ENCODE assay signal across 8 mouse cellular contexts in genomic region chr14:55121947-55122346, GRCm38 (mm10). TPM values are rescaled to one million over a fixed set of nuclear protein-coding genes. Genes with fewer than 3 reads are reported as not detected.
DNase-seq lines count a peak whose midpoint lies in the region; ATAC-seq and TF ChIP-seq lines count a peak whose summit lies in the region.

No protein-coding gene starts in this region.

- ATAC-seq in intestine, embryonic 15.5 days: peak; percentile 91
- ATAC-seq in liver, embryonic 14.5 days (ENCODE audit: insufficient read depth): no peak
- no peak; the same call in 1 of the 2 replicates for ATAC-seq in neural tube, embryonic 11.5 days (ENCODE audit: insufficient read depth, low FRiP score, low TSS enrichment)

- peak; percentile 60 for DNase-seq in A20 (ENCODE audit: low read depth, low spot score)
- peak; percentile 89 for DNase-seq in adipocyte (ENCODE audit: low spot score)
- peak; percentile 89 for DNase-seq in embryo, embryonic 11 days
- peak; percentile 33 for DNase-seq in gonadal fat pad, adult 2 months (ENCODE audit: low read depth)
- peak in 1 of 3 experiments; percentile 20 for DNase-seq in liver, embryonic 14.5 days (ENCODE audit: low read depth in 3 of 3, low spot score in 3 of 3)
- peak; percentile 81 for DNase-seq in neural tube, embryonic 11.5 days (ENCODE audit: low spot score)
- peak; percentile 45 for DNase-seq in yolk sac, embryonic 10.5 days (ENCODE audit: low spot score)

- H3K9ac ChIP-seq in intestine, embryonic 15.5 days: no peak overlapping the region
- no peak overlapping the region for H3K9ac ChIP-seq in liver, embryonic 14.5 days (replicated peaks)
- no peak overlapping the region for H3K9ac ChIP-seq in neural tube, embryonic 11.5 days (ENCODE audit: low read length)

- TF ChIP-seq EP300 in liver, embryonic 14.5 days (IDR thresholded peaks at IDR 0.05; ENCODE audit: low read depth): no peak

- 0 out of 2 replicates have a peak, but pooled peaks cover 2% of the 10 kb centered on the region for H3K4me1 ChIP-seq in intestine, embryonic 15.5 days (replicated peaks)
- H3K4me1 ChIP-seq in liver, embryonic 14.5 days (replicated peaks; ENCODE audit: control insufficient read depth in 2 of 2, insufficient read depth in 2 of 2, low read length in 1 of 2): no peaks in the 10 kb centered on the region; a peak in 1 of 4 replicates
- H3K4me1 ChIP-seq in neural tube, embryonic 11.5 days (ENCODE audit: control insufficient read depth, insufficient read depth, low read length): no peaks in the 10 kb centered on the region

- H3K27me3 ChIP-seq in intestine, embryonic 15.5 days (replicated peaks): peaks cover 7% of the 10 kb centered on the region; the same call in 1 of the 2 replicates
- H3K27me3 ChIP-seq in liver, embryonic 14.5 days (ENCODE audit: control insufficient read depth, insufficient read depth, low read length): peaks cover 7% of the 10 kb centered on the region
- H3K27me3 ChIP-seq in neural tube, embryonic 11.5 days (ENCODE audit: control insufficient read depth, insufficient read depth, low read length): peaks cover 2% of the 10 kb centered on the region; the same call in 1 of the 2 replicates

- WGBS in intestine, embryonic 15.5 days: 5% methylated on average over 5 of the region's 5 CpGs
- WGBS in liver, embryonic 14.5 days (ENCODE audit: insufficient replicate concordance): 6% methylated on average over 5 of the region's 5 CpGs
- WGBS in neural tube, embryonic 11.5 days: 10% methylated on average over 5 of the region's 5 CpGs

- no peaks in the 10 kb centered on the region for H3K9me3 ChIP-seq in intestine, embryonic 15.5 days
- no peaks in the 10 kb centered on the region for H3K9me3 ChIP-seq in liver, embryonic 14.5 days (ENCODE audit: control insufficient read depth, low read length)
- no peaks in the 10 kb centered on the region for H3K9me3 ChIP-seq in neural tube, embryonic 11.5 days (ENCODE audit: control insufficient read depth, low read length)

- no peaks in the 10 kb centered on the region for H3K36me3 ChIP-seq in intestine, embryonic 15.5 days
- H3K36me3 ChIP-seq in liver, embryonic 14.5 days (replicated peaks; ENCODE audit: control insufficient read depth, insufficient read depth, low read depth): no peaks in the 10 kb centered on the region
- no peaks in the 10 kb centered on the region for H3K36me3 ChIP-seq in neural tube, embryonic 11.5 days (ENCODE audit: control insufficient read depth, insufficient read depth, low read length)

- no peak overlapping the region for H3K27ac ChIP-seq in intestine, embryonic 15.5 days
- no peak overlapping the region for H3K27ac ChIP-seq in liver, embryonic 14.5 days
- no peak overlapping the region for H3K27ac ChIP-seq in neural tube, embryonic 11.5 days (ENCODE audit: low read depth, low read length)

- peak overlapping the region; percentile 12 for H3K4me2 ChIP-seq in intestine, embryonic 15.5 days (replicated peaks)
- H3K4me2 ChIP-seq in liver, embryonic 14.5 days (ENCODE audit: low read depth): no peak overlapping the region
- no peak overlapping the region for H3K4me2 ChIP-seq in neural tube, embryonic 11.5 days (ENCODE audit: low read depth)

- peak; percentile 74 for TF ChIP-seq CTCF in liver, embryonic 14.5 days (IDR thresholded peaks at IDR 0.05; ENCODE audit: low read depth)

- no peak overlapping the region for H3K4me3 ChIP-seq in intestine, embryonic 15.5 days (replicated peaks)
- no peak overlapping the region for H3K4me3 ChIP-seq in liver, embryonic 14.5 days (ENCODE audit: insufficient read depth in 1 of 2, low read depth in 2 of 2, low read length in 2 of 2)
- no peak overlapping the region for H3K4me3 ChIP-seq in neural tube, embryonic 11.5 days (ENCODE audit: low read depth, low read length)

RNA-seq across cellular contexts. Expression of gene Jph4, which starts 5.2 kb away (rescaled TPM):
- 0.41 and 0.45 TPM in 2 replicates for polyA plus RNA-seq in gonadal fat pad, adult 2 months (2012; rRNA removed)
- polyA plus RNA-seq in intestine, embryonic 15.5 days (2015; fragmentation: Nextera tagmentation; extraction: Ambion mirVana): 1.6 and 1.7 TPM in 2 replicates
- 0.04 and 0.15 TPM in 2 replicates for polyA plus RNA-seq in liver, embryonic 14.5 days (2012; rRNA removed)
- 0.04 TPM in 1 of 2 replicates, not detected in the other for polyA plus RNA-seq in liver, embryonic 14.5 days (2014; fragmentation: Nextera tagmentation; extraction: Ambion mirVana)
- polyA plus RNA-seq in neural tube, embryonic 11.5 days (2014; fragmentation: Nextera tagmentation; extraction: Ambion mirVana): 3.8 and 4.4 TPM in 2 replicates

RNA-seq across cellular contexts. Expression of gene Ap1g2, which starts 15.6 kb away (rescaled TPM):
- 19.2 and 26.4 TPM in 2 replicates for polyA plus RNA-seq in gonadal fat pad, adult 2 months (2012; rRNA removed)
- polyA plus RNA-seq in intestine, embryonic 15.5 days (2015; fragmentation: Nextera tagmentation; extraction: Ambion mirVana): 71.9 and 73.9 TPM in 2 replicates
- 12.7 and 13.4 TPM in 2 replicates for polyA plus RNA-seq in liver, embryonic 14.5 days (2012; rRNA removed)
- 18.6 and 21.2 TPM in 2 replicates for polyA plus RNA-seq in liver, embryonic 14.5 days (2014; fragmentation: Nextera tagmentation; extraction: Ambion mirVana)
- polyA plus RNA-seq in neural tube, embryonic 11.5 days (2014; fragmentation: Nextera tagmentation; extraction: Ambion mirVana): 6.8 and 7.3 TPM in 2 replicates

RNA-seq across cellular contexts. Expression of gene Thtpa, which starts 27.4 kb away (rescaled TPM):
- 9.6 and 13.0 TPM in 2 replicates for polyA plus RNA-seq in gonadal fat pad, adult 2 months (2012; rRNA removed)
- polyA plus RNA-seq in intestine, embryonic 15.5 days (2015; fragmentation: Nextera tagmentation; extraction: Ambion mirVana): 19.0 and 19.4 TPM in 2 replicates
- polyA plus RNA-seq in liver, embryonic 14.5 days (2012; rRNA removed): 2.0 and 2.6 TPM in 2 replicates
- polyA plus RNA-seq in liver, embryonic 14.5 days (2014; fragmentation: Nextera tagmentation; extraction: Ambion mirVana): 4.3 and 4.6 TPM in 2 replicates
- polyA plus RNA-seq in neural tube, embryonic 11.5 days (2014; fragmentation: Nextera tagmentation; extraction: Ambion mirVana): 22.4 and 23.7 TPM in 2 replicates

RNA-seq across cellular contexts. Expression of gene Zfhx2, which starts 29.8 kb away (rescaled TPM):
- polyA plus RNA-seq in gonadal fat pad, adult 2 months (2012; rRNA removed): 0.69 and 1.3 TPM in 2 replicates
- polyA plus RNA-seq in intestine, embryonic 15.5 days (2015; fragmentation: Nextera tagmentation; extraction: Ambion mirVana): 3.8 and 4.4 TPM in 2 replicates
- 0.26 and 0.29 TPM in 2 replicates for polyA plus RNA-seq in liver, embryonic 14.5 days (2012; rRNA removed)
- polyA plus RNA-seq in liver, embryonic 14.5 days (2014; fragmentation: Nextera tagmentation; extraction: Ambion mirVana): 0.61 and 0.62 TPM in 2 replicates
- 16.6 and 17.6 TPM in 2 replicates for polyA plus RNA-seq in neural tube, embryonic 11.5 days (2014; fragmentation: Nextera tagmentation; extraction: Ambion mirVana)
